Mouse (Mus musculus) stomach, embryonic 15.5 days (tissue): ENCODE data around the gene Xirp2. TPM values are rescaled to one million over a fixed set of nuclear protein-coding genes. Genes with fewer than 3 reads are reported as not detected.
A peak's percentile ranks its signal among the peaks of the same experiment; 100 is the strongest.
"Not testable (repeated sequence)": the region's sequence is repeated elsewhere in the genome, so short reads cannot be mapped to it uniquely, and the experiment has no call there.

Source experiments
- ATAC-seq: fragments of 200-750 bp; cut with Nextera tagmentation; 2 replicates; pipeline ENCODE4 v1.8.0; 2017; ENCODE audit warnings: low read depth, moderate number of reproducible peaks, moderate TSS enrichment; ENCODE audit not compliant: insufficient read depth, low FRiP score
- H3K27ac ChIP-seq: fragments of 300-500 bp; sonication (generic); 2 replicates; pipeline ENCODE4 v1.5.1; 2015; ENCODE audit warnings: mild to moderate bottlenecking, inconsistent platforms
- H3K27me3 ChIP-seq: fragments of 300-500 bp; sonication (generic); replicated peaks from 2 replicates; pipeline ENCODE4 v1.6.1; 2015; ENCODE audit warnings: inconsistent platforms
- H3K36me3 ChIP-seq: fragments of 300-500 bp; sonication (generic); 2 replicates; pipeline ENCODE4 v1.6.1; 2015; ENCODE audit warnings: inconsistent platforms
- H3K4me1 ChIP-seq: fragments of 300-500 bp; sonication (generic); 2 replicates; pipeline ENCODE4 v1.6.1; 2015; ENCODE audit warnings: inconsistent platforms
- H3K4me2 ChIP-seq: fragments of 300-500 bp; sonication (generic); 2 replicates; pipeline ENCODE4 v1.6.1; 2015; ENCODE audit warnings: mild to moderate bottlenecking, inconsistent platforms
- H3K4me3 ChIP-seq: fragments of 300-500 bp; sonication (generic); replicated peaks from 2 replicates; pipeline ENCODE4 v1.5.1; 2015; ENCODE audit warnings: inconsistent platforms
- H3K9ac ChIP-seq: fragments of 300-500 bp; sonication (generic); 2 replicates; pipeline ENCODE4 v1.6.1; 2015; ENCODE audit warnings: inconsistent platforms
- H3K9me3 ChIP-seq: fragments of 300-500 bp; sonication (generic); 2 replicates; pipeline ENCODE4 v1.6.1; 2016; ENCODE audit warnings: inconsistent platforms
- WGBS: fragments of 180-500 bp; shearing (Covaris S2); methylation state at CpG from one replicate; pipeline ENCODE4 v1.1.7; 2015; 5-methylcytosine and 5-hydroxymethylcytosine counted together
- polyA plus RNA-seq: library from polyadenylated mRNA; unstranded; fragments of >200 nt; fragmentation: Nextera tagmentation; extraction: Ambion mirVana; gene quantifications from 2 replicates; pipeline ENCODE4 v1.2.1, GENCODE M21; 2015

Gene Xirp2
- not detected in 2 replicates for polyA plus RNA-seq

GRCm38 (mm10) chr2:67445780-67446179, at the start of gene Xirp2:
TSS of gene Xirp2 (plus strand) at chr2:67446002.
- H3K27ac ChIP-seq = no peak within 1 kb of the TSS
- ATAC-seq = no peak
- no peaks in the 10 kb centered on the region for H3K27me3 ChIP-seq
- no peaks in the 10 kb centered on the region for H3K4me1 ChIP-seq
- no peak within 1 kb of the TSS for H3K9ac ChIP-seq
- WGBS = 67% methylated on average over 3 of the region's 3 CpGs
- no peaks in the 10 kb centered on the region for H3K36me3 ChIP-seq
- H3K9me3 ChIP-seq = no peaks in the 10 kb centered on the region
- H3K4me3 ChIP-seq = no peak within 1 kb of the TSS
- H3K4me2 ChIP-seq = no peak within 1 kb of the TSS

GRCm38 (mm10) chr2:67413425-67413824, 32.4 kb upstream of the Xirp2 start, which contains the start of gene Gm21830:
TSS of gene Gm21830 (plus strand) at chr2:67413725.
- not testable (repeated sequence) for ATAC-seq, H3K9me3 ChIP-seq, H3K9ac ChIP-seq, H3K27me3 ChIP-seq, H3K36me3 ChIP-seq, H3K4me1 ChIP-seq, H3K27ac ChIP-seq, H3K4me2 ChIP-seq, H3K4me3 ChIP-seq
- no CpG with 5 or more reads among the region's 1 CpGs for WGBS

GRCm38 (mm10) chr2:67420853-67421252, 24.9 kb upstream of the Xirp2 start:
- Histone ChIP-seq H3K4me1 (no peaks in the 10 kb centered on the region), H3K9ac (no peak overlapping the region), H3K27ac (no peak overlapping the region), H3K27me3 (no peaks in the 10 kb centered on the region), H3K4me3 (no peak overlapping the region), H3K36me3 (no peaks in the 10 kb centered on the region), H3K4me2 (no peak overlapping the region), H3K9me3 (no peaks in the 10 kb centered on the region)
- ATAC-seq = no peak

DNA sequence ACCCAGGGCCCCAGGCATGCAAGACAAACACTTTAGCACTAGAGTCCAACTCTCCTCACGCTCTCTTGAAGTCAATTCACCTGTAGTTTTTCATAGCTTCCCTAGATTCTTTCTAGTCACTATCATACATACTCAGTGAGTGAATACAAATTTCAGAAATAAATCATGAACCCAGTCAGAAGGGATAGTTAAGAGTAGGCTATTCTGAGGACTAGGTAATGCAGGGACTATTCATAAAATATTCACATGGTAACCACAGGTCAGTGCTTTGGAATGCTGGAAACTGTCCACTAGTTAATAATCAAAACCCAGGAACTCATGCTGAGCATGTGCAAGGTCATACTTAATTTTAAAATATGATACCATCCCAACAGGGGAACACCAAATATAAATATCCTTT, 23.0 kb upstream of the Xirp2 start:
- Histone ChIP-seq H3K27me3 (no peaks in the 10 kb centered on the region), H3K4me3 (no peak overlapping the region), H3K36me3 (no peaks in the 10 kb centered on the region), H3K4me2 (no peak overlapping the region), H3K4me1 (no peaks in the 10 kb centered on the region), H3K27ac (no peak overlapping the region), H3K9ac (no peak overlapping the region), H3K9me3 (no peaks in the 10 kb centered on the region)
- no peak for ATAC-seq
- WGBS = 91% methylated on average over 1 of the region's 1 CpGs

- Histone ChIP-seq H3K27me3 (no peaks in the 10 kb centered on the region), H3K4me2 (no peak within 1 kb of the TSS), H3K4me1 (no peaks in the 10 kb centered on the region), H3K9me3 (no peaks in the 10 kb centered on the region), H3K27ac (no peak within 1 kb of the TSS), H3K4me3 (no peak within 1 kb of the TSS), H3K36me3 (no peaks in the 10 kb centered on the region), H3K9ac (no peak within 1 kb of the TSS)
- ATAC-seq = no peak
- 60% methylated on average over 2 of the region's 2 CpGs for WGBS
These were observed 12.7 kb upstream of the Xirp2 start, which contains the start of gene Gm26727 for GRCm38 (mm10) chr2:67433081-67433480. TSS of gene Gm26727 (minus strand) at chr2:67433181.

DNA sequence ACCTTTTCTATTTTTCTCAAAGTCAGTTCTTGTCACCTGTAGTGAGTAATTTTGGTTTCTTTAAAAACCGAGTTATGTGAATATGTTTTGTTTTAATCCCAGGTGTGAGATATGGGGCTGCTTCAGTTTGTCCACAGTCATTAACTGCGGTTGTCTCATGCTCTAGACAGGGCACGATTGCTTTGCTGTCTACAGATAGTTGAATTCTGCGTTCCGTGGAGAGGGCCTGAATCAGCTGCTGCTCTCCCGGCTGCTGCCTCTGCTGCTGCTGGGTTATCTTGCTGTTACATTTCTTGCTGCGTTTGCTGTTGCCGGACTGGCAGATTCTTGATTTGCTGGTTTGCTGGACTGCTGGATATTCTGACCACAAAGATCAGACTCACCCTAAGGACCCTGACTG, 7.5 kb upstream of the Xirp2 start:
- Histone ChIP-seq H3K27me3 (no peaks in the 10 kb centered on the region), H3K27ac (no peak overlapping the region), H3K4me1 (no peaks in the 10 kb centered on the region), H3K9ac (no peak overlapping the region), H3K4me3 (no peak overlapping the region), H3K36me3 (no peaks in the 10 kb centered on the region), H3K9me3 (no peaks in the 10 kb centered on the region), H3K4me2 (no peak overlapping the region)
- ATAC-seq = no peak
- 69% methylated on average over 8 of the region's 8 CpGs for WGBS

DNA sequence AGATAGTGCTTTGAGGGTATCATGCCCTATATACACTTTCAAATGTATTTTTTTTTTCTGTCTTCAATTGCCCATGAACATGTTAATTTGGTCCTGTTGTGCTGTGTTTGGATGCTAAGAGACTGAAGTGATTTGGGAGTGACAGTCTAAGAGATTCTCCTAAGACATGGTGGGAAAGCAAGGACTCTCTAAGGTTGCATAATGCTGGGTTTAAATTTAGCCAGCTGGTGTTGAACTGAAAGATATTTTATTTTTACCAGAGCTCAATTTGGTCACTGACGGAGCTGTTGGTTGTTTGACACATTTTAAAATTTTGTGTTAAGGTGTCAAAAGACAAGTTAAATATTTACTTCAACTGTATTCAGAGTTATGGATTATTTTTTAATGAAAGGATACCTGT, 970 bp downstream of the Xirp2 start:
- no peak for ATAC-seq
- Histone ChIP-seq H3K4me1 (no peaks in the 10 kb centered on the region), H3K4me2 (no peak overlapping the region), H3K9ac (no peak overlapping the region), H3K9me3 (no peaks in the 10 kb centered on the region), H3K36me3 (no peaks in the 10 kb centered on the region), H3K4me3 (no peak overlapping the region), H3K27ac (no peak overlapping the region), H3K27me3 (no peaks in the 10 kb centered on the region)
- WGBS = 44% methylated on average over 1 of the region's 1 CpGs

DNA sequence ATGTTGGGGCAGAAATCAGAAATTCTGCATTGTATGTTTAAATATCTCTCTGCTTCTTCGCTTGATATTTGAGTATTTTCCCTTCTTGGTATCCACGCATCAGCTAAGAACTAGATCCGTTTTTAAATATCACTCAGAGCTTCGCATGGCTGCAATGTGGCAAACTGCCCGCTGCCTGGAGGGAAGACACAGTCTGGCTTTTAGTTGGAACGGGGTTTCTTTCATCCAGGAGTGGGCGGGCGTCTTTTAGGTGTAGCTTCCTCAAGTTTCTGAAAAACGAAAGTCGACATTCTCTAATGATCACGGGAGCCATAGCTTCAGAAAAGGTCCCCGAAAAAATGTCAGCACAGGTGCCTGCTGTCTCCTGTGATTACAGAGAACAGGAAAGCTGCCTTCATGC, 1.4 kb downstream of the Xirp2 start:
- WGBS = 57% methylated on average over 12 of the region's 12 CpGs
- Histone ChIP-seq H3K27me3 (no peaks in the 10 kb centered on the region), H3K4me2 (peak overlapping the region; percentile 35; the same call in 1 of the 2 replicates), H3K36me3 (no peaks in the 10 kb centered on the region), H3K27ac (no peak overlapping the region), H3K4me1 (no peaks in the 10 kb centered on the region), H3K9ac (no peak overlapping the region), H3K4me3 (no peak overlapping the region), H3K9me3 (no peaks in the 10 kb centered on the region)
- ATAC-seq = no peak

- no peak for ATAC-seq
- H3K9ac ChIP-seq = no peak overlapping the region
- no peaks in the 10 kb centered on the region for H3K27me3 ChIP-seq
- H3K36me3 ChIP-seq = no peaks in the 10 kb centered on the region
- H3K4me1 ChIP-seq = no peaks in the 10 kb centered on the region
- H3K4me2 ChIP-seq = no peak overlapping the region
- H3K27ac ChIP-seq = no peak overlapping the region
- WGBS = 86% methylated on average over 3 of the region's 3 CpGs
- no peaks in the 10 kb centered on the region for H3K9me3 ChIP-seq
- H3K4me3 ChIP-seq = no peak overlapping the region
These were observed 15.1 kb downstream of the Xirp2 start for GRCm38 (mm10) chr2:67460857-67461256.

GRCm38 (mm10) chr2:67467036-67467435, 21.2 kb downstream of the Xirp2 start:
- H3K27ac ChIP-seq = no peak overlapping the region
- 87% methylated on average over 7 of the region's 7 CpGs for WGBS
- H3K27me3 ChIP-seq = no peaks in the 10 kb centered on the region
- no peak overlapping the region for H3K4me3 ChIP-seq
- H3K4me2 ChIP-seq = no peak overlapping the region
- H3K9me3 ChIP-seq = no peaks in the 10 kb centered on the region
- no peak overlapping the region for H3K9ac ChIP-seq
- ATAC-seq = no peak
- H3K4me1 ChIP-seq = no peaks in the 10 kb centered on the region
- no peaks in the 10 kb centered on the region for H3K36me3 ChIP-seq

DNA sequence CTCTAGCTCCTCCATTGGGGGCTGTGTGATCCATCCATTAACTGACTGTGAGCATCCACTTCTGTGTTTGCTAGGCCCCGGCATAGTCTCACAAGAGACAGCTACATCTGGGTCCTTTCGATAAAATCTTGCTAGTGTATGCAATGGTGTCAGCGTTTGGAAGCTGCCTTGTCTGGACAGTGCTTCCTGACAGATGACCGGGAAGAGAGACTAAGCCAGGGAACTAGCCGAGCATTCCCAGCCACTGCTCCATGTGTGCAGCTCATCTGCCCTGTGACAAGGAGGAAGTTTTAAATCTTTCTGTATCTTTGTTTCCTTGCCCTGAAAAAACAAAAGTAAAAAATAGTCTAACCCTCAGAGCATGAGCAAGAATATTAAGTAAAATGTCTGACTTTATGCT, 24.2 kb downstream of the Xirp2 start:
- not testable (repeated sequence) for H3K4me1 ChIP-seq, H3K27ac ChIP-seq, H3K9ac ChIP-seq, H3K4me3 ChIP-seq, H3K4me2 ChIP-seq, H3K9me3 ChIP-seq, H3K36me3 ChIP-seq, ATAC-seq, H3K27me3 ChIP-seq
- WGBS = 48% methylated on average over 5 of the region's 5 CpGs

DNA sequence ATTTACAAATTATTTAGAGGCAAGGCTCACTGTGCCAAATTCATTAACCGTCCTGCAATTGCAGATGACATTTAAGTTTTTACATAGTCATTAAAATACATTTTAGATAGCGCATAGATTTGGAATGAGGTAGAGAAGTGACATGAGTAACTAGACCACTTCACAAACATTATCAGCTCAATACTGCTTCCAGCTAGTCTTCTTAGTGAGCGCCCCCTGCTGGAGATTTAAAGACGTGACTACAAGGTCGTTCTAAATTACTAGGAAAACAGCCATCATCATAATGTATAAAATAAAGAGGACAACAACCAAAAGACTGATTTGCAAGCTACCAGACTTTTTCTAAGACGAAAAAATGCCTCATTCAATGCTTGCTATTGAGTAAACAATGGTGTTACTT, 32.0 kb downstream of the Xirp2 start:
- Histone ChIP-seq H3K4me1 (no peaks in the 10 kb centered on the region), H3K9ac (no peak overlapping the region), H3K36me3 (no peaks in the 10 kb centered on the region), H3K4me2 (no peak overlapping the region), H3K9me3 (no peaks in the 10 kb centered on the region), H3K4me3 (no peak overlapping the region), H3K27me3 (no peaks in the 10 kb centered on the region), H3K27ac (no peak overlapping the region)
- WGBS = 18% methylated on average over 6 of the region's 6 CpGs
- ATAC-seq = no peak

- Histone ChIP-seq H3K4me3 (no peak overlapping the region), H3K27me3 (no peaks in the 10 kb centered on the region)
- 74% methylated on average over 3 of the region's 3 CpGs for WGBS
These were observed 35.2 kb downstream of the Xirp2 start for GRCm38 (mm10) chr2:67481051-67481450.

More at GRCm38 (mm10) chr2:67481051-67481450, 35.2 kb downstream of the Xirp2 start:
- no peak overlapping the region for H3K9ac ChIP-seq
- H3K4me2 ChIP-seq = no peak overlapping the region
- ATAC-seq = no peak
- no peaks in the 10 kb centered on the region for H3K4me1 ChIP-seq
- H3K27ac ChIP-seq = no peak overlapping the region
- no peaks in the 10 kb centered on the region for H3K9me3 ChIP-seq
- no peaks in the 10 kb centered on the region for H3K36me3 ChIP-seq
